8 mouse cellular contexts compared by ENCODE assay signal in genomic region chr10:41489708-41490517, GRCm38 (mm10). TPM values are rescaled to one million over a fixed set of nuclear protein-coding genes. Genes with fewer than 3 reads are reported as not detected.
DNase-seq lines count a peak whose midpoint lies in the region; ATAC-seq and TF ChIP-seq lines count a peak whose summit lies in the region.

TSS of gene Smpd2 (minus strand) at chr10:41490369.
TSS of gene Ppil6 (plus strand) at chr10:41490439.

- H3K9me3 ChIP-seq in embryonic facial prominence, embryonic 15.5 days (replicated peaks) = no peaks in the 10 kb centered on the region
- H3K9me3 ChIP-seq in limb, embryonic 14.5 days (ENCODE audit: control insufficient read depth, low read length) = no peaks in the 10 kb centered on the region
- H3K9me3 ChIP-seq in midbrain, embryonic 16.5 days (replicated peaks; ENCODE audit: control insufficient read depth, low read length, poor library complexity, severe bottlenecking) = no peaks in the 10 kb centered on the region

- no peak for TF ChIP-seq CTCF in bone marrow macrophage, adult 2 months (IDR thresholded peaks at IDR 0.05; ENCODE audit: low read depth, low read length)
- no peak for TF ChIP-seq CTCF in spleen, adult 2 months (IDR thresholded peaks at IDR 0.05; ENCODE audit: extremely low read depth, insufficient read depth, insufficient read length, insufficient replicate concordance)

- DNase-seq in 416B (ENCODE audit: low read depth) = peak; percentile 92
- peak; percentile 93 to 97 for DNase-seq in heart, adult 9 months (ENCODE audit: low spot score in 2 of 2)
- DNase-seq in kidney, adult 9 months = peak; percentile 98
- peak; percentile 91 for DNase-seq in limb, embryonic 14.5 days (ENCODE audit: low spot score)
- peak; percentile 73 to 93 for DNase-seq in spleen, adult 2 months (ENCODE audit: low read depth in 1 of 2, low spot score in 2 of 2)

- H3K9ac ChIP-seq in embryonic facial prominence, embryonic 15.5 days = peak within 1 kb of the TSS; percentile 69
- H3K9ac ChIP-seq in limb, embryonic 14.5 days (ENCODE audit: low read depth, low read length, severe bottlenecking) = peak within 1 kb of the TSS; percentile 73
- peak within 1 kb of the TSS; percentile 76 for H3K9ac ChIP-seq in midbrain, embryonic 16.5 days (ENCODE audit: low read depth, low read length)

- peak within 1 kb of the TSS; percentile 100 for H3K4me2 ChIP-seq in embryonic facial prominence, embryonic 15.5 days (replicated peaks)
- H3K4me2 ChIP-seq in limb, embryonic 14.5 days (replicated peaks; ENCODE audit: low read depth, low read length, severe bottlenecking) = peak within 1 kb of the TSS; percentile 100
- peak within 1 kb of the TSS; percentile 96 for H3K4me2 ChIP-seq in midbrain, embryonic 16.5 days (ENCODE audit: low read length)

- peak within 1 kb of the TSS; percentile 74 for H3K4me3 ChIP-seq in bone marrow macrophage, adult 2 months (ENCODE audit: insufficient read depth, low read length)
- peak within 1 kb of the TSS; percentile 74 for H3K4me3 ChIP-seq in embryonic facial prominence, embryonic 15.5 days (replicated peaks)
- H3K4me3 ChIP-seq in limb, embryonic 14.5 days (replicated peaks; ENCODE audit: low read length) = peak within 1 kb of the TSS; percentile 62
- H3K4me3 ChIP-seq in midbrain, embryonic 16.5 days (ENCODE audit: low read depth, low read length) = peak within 1 kb of the TSS; percentile 78
- peak within 1 kb of the TSS; percentile 84 for H3K4me3 ChIP-seq in spleen, adult 2 months (ENCODE audit: extremely low read depth, insufficient read depth, insufficient read length)

- WGBS in embryonic facial prominence, embryonic 15.5 days = under 1% methylated on average over 50 of the region's 50 CpGs
- WGBS in limb, embryonic 14.5 days = 1% methylated on average over 32 of the region's 50 CpGs
- WGBS in midbrain, embryonic 16.5 days = under 1% methylated on average over 50 of the region's 50 CpGs
- under 1% methylated on average over 49 of the region's 50 CpGs for WGBS in spleen, adult 2 months

- H3K4me1 ChIP-seq in bone marrow macrophage, adult 2 months (ENCODE audit: control insufficient read depth, insufficient read depth, low read length) = peaks cover 11% of the 10 kb centered on the region
- H3K4me1 ChIP-seq in embryonic facial prominence, embryonic 15.5 days = peaks cover 22% of the 10 kb centered on the region
- H3K4me1 ChIP-seq in limb, embryonic 14.5 days (ENCODE audit: control insufficient read depth, insufficient read depth, low read length) = peaks cover 14% of the 10 kb centered on the region
- peaks cover 14% of the 10 kb centered on the region for H3K4me1 ChIP-seq in midbrain, embryonic 16.5 days (ENCODE audit: control insufficient read depth, insufficient read depth, low read length)
- H3K4me1 ChIP-seq in spleen, adult 2 months (ENCODE audit: control insufficient read depth, insufficient read depth, insufficient read length) = no peaks in the 10 kb centered on the region; the same call in none of the 2 replicates

- H3K36me3 ChIP-seq in embryonic facial prominence, embryonic 15.5 days = peaks cover 29% of the 10 kb centered on the region
- H3K36me3 ChIP-seq in limb, embryonic 14.5 days (ENCODE audit: control insufficient read depth, insufficient read depth, low read length) = peaks cover 35% of the 10 kb centered on the region
- no peaks in the 10 kb centered on the region for H3K36me3 ChIP-seq in midbrain, embryonic 16.5 days (ENCODE audit: control insufficient read depth, insufficient read depth, low read length)
- H3K36me3 ChIP-seq in spleen, adult 2 months (ENCODE audit: control insufficient read depth, insufficient read depth, low read length) = peaks cover 26% of the 10 kb centered on the region

- ATAC-seq in embryonic facial prominence, embryonic 15.5 days (ENCODE audit: insufficient number of reproducible peaks, low FRiP score, low TSS enrichment, low read depth) = peak; percentile 91
- peak; percentile 94 for ATAC-seq in limb, embryonic 14.5 days (ENCODE audit: low FRiP score, low read depth)
- peak; percentile 95 for ATAC-seq in midbrain, embryonic 16.5 days

- H3K27ac ChIP-seq in bone marrow macrophage, adult 2 months (ENCODE audit: insufficient read depth, low read depth, low read length) = no peak within 1 kb of the TSS
- peak within 1 kb of the TSS; percentile 78 for H3K27ac ChIP-seq in embryonic facial prominence, embryonic 15.5 days (replicated peaks)
- peak within 1 kb of the TSS; percentile 76 for H3K27ac ChIP-seq in limb, embryonic 14.5 days (replicated peaks; ENCODE audit: low read depth, low read length)
- H3K27ac ChIP-seq in midbrain, embryonic 16.5 days (ENCODE audit: low read length) = peak within 1 kb of the TSS; percentile 47
- H3K27ac ChIP-seq in spleen, adult 2 months (ENCODE audit: insufficient read depth, low read length) = peak within 1 kb of the TSS; percentile 44; the same call in 1 of the 2 replicates

- no peaks in the 10 kb centered on the region for H3K27me3 ChIP-seq in embryonic facial prominence, embryonic 15.5 days
- no peaks in the 10 kb centered on the region for H3K27me3 ChIP-seq in limb, embryonic 14.5 days (ENCODE audit: control insufficient read depth, insufficient read depth, low read length)
- H3K27me3 ChIP-seq in midbrain, embryonic 16.5 days (ENCODE audit: control insufficient read depth, insufficient read depth, low read depth, low read length) = 0 out of 2 replicates have a peak, but pooled peaks cover 3% of the 10 kb centered on the region
- no peaks in the 10 kb centered on the region for H3K27me3 ChIP-seq in spleen, adult 2 months (ENCODE audit: control insufficient read depth, insufficient read depth, low read length)

- TF ChIP-seq POLR2A in bone marrow macrophage, adult 2 months (IDR thresholded peaks at IDR 0.05; ENCODE audit: borderline replicate concordance, low read depth, low read length) = peak; percentile 62
- no peak for TF ChIP-seq POLR2A in limb, embryonic 14.5 days (IDR thresholded peaks at IDR 0.05; ENCODE audit: borderline replicate concordance, extremely low read depth, insufficient read depth, insufficient read length)
- TF ChIP-seq POLR2A in spleen, adult 2 months (IDR thresholded peaks at IDR 0.05; ENCODE audit: low read depth, low read length) = peak; percentile 11; the same call in 1 of the 2 replicates

RNA-seq across cellular contexts. Expression of gene Smpd2, which starts in this region (rescaled TPM):
- polyA plus RNA-seq in bone marrow macrophage, adult 2 months (2012; ENCODE audit: insufficient read depth, insufficient read length, missing spikeins) = 15.2 and 15.8 TPM in 2 replicates
- polyA plus RNA-seq in embryonic facial prominence, embryonic 15.5 days (2015; fragmentation: Nextera tagmentation; extraction: Ambion mirVana) = 58.6 and 60.8 TPM in 2 replicates
- polyA plus RNA-seq in limb, embryonic 14.5 days (2012; rRNA removed) = 75.2 and 86.8 TPM in 2 replicates
- polyA plus RNA-seq in limb, embryonic 14.5 days (2014; fragmentation: Nextera tagmentation; extraction: Ambion mirVana) = 46.2 and 49.8 TPM in 2 replicates
- 36.5 and 44.1 TPM in 2 replicates for polyA plus RNA-seq in midbrain, embryonic 16.5 days (2015; fragmentation: Nextera tagmentation; extraction: Ambion mirVana)
- 35.6 and 36.3 TPM in 2 replicates for polyA plus RNA-seq in spleen, adult 2 months (2012; rRNA removed)

RNA-seq across cellular contexts. Expression of gene Ppil6, which starts in this region (rescaled TPM):
- polyA plus RNA-seq in bone marrow macrophage, adult 2 months (2012; ENCODE audit: insufficient read depth, insufficient read length, missing spikeins) = not detected in 2 replicates
- polyA plus RNA-seq in embryonic facial prominence, embryonic 15.5 days (2015; fragmentation: Nextera tagmentation; extraction: Ambion mirVana) = 2.6 and 6.1 TPM in 2 replicates
- polyA plus RNA-seq in limb, embryonic 14.5 days (2012; rRNA removed) = 0.29 and 0.58 TPM in 2 replicates
- polyA plus RNA-seq in limb, embryonic 14.5 days (2014; fragmentation: Nextera tagmentation; extraction: Ambion mirVana) = 0.52 and 1.1 TPM in 2 replicates
- 4.0 and 4.1 TPM in 2 replicates for polyA plus RNA-seq in midbrain, embryonic 16.5 days (2015; fragmentation: Nextera tagmentation; extraction: Ambion mirVana)
- polyA plus RNA-seq in spleen, adult 2 months (2012; rRNA removed) = 0.08 TPM in 1 of 2 replicates, not detected in the other
